Mouse (Mus musculus): Measurements from ENCODE around the gene Cog8.
"Not testable (repeated sequence)": the region's sequence is repeated elsewhere in the genome, so short reads cannot be mapped to it uniquely, and the experiment has no call there.

Cog8 gene

GRCm38 (mm10) chr8:107045478-107045877, 11.0 kb downstream of the Cog8 start:
- no peak for DNase-seq (ENCODE audit: low read depth, low spot score)

- DNase-seq (ENCODE audit: low read depth, low spot score), result no peak
Measured at GRCm38 (mm10) chr8:107040632-107041031, 15.9 kb downstream of the Cog8 start.

DNA sequence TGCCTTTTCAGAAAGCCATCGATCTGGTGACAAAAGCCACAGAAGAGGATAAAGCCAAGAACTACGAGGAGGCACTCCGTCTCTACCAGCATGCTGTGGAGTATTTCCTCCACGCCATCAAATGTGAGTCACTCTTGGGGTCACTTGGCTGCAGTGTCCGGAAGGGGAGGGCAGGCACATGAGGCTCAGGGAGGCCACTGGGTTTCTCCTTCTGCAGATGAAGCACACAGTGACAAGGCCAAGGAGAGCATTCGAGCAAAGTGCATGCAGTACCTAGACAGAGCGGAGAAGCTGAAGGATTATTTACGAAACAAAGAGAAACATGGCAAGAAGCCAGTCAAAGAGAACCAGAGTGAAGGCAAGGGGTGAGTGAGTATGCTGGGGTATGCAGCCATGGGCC, 19.9 kb downstream of the Cog8 start:
- DNase-seq (ENCODE audit: low read depth, low spot score), result no peak

- DNase-seq (ENCODE audit: low read depth, low spot score), result no peak
Measured at GRCm38 (mm10) chr8:107035641-107036040, 20.8 kb downstream of the Cog8 start.

DNA sequence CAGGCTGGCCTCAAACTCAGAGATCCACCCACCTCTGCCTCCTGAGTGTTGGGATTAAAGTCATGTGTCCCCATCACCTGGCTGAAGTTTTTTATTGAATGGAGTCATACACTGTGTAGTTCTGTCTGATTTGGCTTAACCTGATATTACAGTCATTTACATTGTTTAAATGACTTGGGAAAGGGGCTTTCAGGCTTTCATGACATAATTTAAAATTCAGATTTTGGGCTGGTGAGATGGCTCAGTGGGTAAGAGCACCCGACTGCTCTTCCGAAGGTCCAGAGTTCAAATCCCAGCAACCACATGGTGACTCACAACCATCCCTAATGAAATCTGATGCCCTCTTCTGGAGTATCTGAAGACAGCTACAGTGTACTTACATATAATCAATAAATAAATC, 22.9 kb downstream of the Cog8 start:
- not testable (repeated sequence) for DNase-seq (ENCODE audit: low read depth, low spot score)

DNA sequence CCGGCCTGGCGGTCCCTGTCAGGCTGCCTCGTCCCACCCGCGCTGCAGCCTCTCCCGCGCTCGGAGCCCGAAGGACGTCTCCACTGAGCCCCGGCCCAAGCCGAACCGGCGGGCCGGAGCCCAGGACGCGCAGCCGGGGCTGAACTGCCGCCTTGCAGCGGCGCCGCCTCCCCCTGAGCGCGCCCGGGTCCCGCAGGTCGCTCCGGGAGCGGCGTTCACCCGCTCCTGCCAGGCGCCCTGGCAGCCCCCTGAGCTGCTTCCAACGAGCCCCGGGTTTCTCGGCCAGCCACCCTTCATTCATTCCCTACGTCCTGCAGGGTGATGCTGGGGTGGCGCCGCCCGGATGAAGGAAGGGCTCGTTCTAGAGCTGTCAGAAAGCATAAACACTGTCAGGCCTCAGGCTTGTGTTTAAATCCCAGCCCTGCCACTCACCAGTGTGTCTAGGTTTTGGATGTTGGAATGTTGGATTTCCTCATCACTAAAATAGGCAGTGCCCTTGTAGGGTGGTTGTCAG, 24.9 kb downstream of the Cog8 start:
- peak; percentile 24 for DNase-seq (ENCODE audit: low read depth, low spot score)

- peak; percentile 89 for DNase-seq (ENCODE audit: low read depth, low spot score)
Measured at GRCm38 (mm10) chr8:107030650-107031576, 25.6 kb downstream of the Cog8 start, which contains the start of gene Vps4a. TSS of gene Vps4a (plus strand) at chr8:107031222.

GRCm38 (mm10) chr8:107030058-107030457, 26.4 kb downstream of the Cog8 start:
- no peak for DNase-seq (ENCODE audit: low read depth, low spot score)

DNA sequence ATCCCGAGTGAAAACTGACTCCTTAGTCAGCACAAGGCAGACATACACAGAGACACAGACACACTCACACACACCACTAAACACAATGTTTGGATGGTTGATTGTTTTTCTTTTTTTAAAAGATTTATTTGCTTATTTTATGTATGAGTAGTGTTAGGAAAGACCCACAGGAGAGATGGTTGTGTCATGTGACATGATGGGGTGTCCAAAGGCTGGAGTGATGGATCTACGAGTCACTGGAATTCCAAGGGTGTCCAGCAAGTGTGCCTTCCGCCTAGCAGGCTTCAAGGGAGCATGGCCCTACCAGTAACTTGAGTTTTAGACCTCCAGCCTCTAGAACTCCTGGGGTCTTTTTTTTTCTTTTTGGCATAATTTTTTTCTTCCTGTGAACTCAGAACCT, 27.2 kb downstream of the Cog8 start:
- no peak for DNase-seq (ENCODE audit: low read depth, low spot score)

DNA sequence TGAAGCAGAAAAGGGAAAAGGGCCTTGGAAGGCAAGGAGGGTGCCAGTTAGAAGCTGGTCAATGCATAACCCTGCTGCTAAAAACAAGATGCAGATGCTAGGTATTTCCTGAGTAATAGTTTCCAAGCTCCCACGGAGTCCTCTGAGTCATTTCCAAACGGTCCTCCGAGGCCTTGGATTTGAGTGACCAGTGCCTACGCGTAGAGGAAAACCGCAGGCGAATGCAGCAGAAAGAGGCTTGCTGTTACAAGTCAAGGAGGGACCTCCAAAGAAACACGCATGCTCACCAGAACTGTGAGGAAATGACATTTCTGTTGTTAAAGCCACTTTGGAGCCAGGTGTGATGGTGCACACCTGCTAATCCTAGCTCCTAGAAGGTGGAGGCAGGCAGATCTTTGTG, 33.0 kb downstream of the Cog8 start:
- DNase-seq (ENCODE audit: low read depth, low spot score), result no peak

GRCm38 (mm10) chr8:107014915-107015314, 41.6 kb downstream of the Cog8 start:
- DNase-seq (ENCODE audit: low read depth, low spot score), result no peak

DNA sequence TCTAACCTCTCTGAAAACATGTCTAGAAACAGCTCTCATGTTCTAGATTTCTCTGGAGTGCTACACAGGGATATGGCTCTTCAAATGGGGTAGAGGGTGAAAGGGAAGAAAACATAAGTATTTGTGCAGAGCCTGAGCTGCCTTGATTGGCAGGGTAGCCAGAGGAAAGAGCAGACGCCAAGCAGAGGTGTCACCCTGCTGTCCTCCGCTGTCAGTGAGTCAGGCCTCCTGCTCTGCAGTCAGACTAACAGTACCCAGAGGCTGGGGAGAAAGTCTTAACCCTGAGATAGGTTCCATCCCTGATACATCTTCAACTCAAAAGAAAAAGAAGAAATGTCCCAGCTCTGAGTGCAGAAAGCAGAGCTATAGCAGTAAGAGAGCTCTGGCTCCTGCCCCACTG, 43.8 kb downstream of the Cog8 start:
- no peak for DNase-seq (ENCODE audit: low read depth, low spot score)

- no peak for DNase-seq (ENCODE audit: low read depth, low spot score)
Measured at GRCm38 (mm10) chr8:107007795-107008194, 48.7 kb downstream of the Cog8 start.

- peak; percentile 8 for DNase-seq (ENCODE audit: low read depth, low spot score)
Measured at GRCm38 (mm10) chr8:107002532-107002931, 54.0 kb downstream of the Cog8 start.

DNA sequence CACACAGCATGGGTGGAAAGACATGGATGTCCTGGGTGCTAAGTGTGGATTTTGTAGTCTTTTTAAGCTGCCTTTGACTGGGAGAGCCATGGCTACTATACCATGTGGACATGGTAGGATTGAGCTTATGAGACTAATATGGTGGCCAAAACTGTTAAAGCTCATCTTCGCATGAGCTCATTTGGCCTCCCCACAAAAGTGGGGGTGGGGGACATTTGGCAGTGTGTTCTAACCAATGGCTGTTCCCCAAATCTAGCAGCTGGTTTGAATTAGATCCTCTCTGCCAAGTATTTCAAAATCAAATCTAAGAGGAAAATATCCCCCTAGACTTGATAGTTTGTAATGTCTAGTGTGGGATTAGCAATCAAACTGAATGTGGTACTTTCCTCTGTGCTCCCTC, 57.4 kb downstream of the Cog8 start:
- DNase-seq (ENCODE audit: low read depth, low spot score), result no peak

DNA sequence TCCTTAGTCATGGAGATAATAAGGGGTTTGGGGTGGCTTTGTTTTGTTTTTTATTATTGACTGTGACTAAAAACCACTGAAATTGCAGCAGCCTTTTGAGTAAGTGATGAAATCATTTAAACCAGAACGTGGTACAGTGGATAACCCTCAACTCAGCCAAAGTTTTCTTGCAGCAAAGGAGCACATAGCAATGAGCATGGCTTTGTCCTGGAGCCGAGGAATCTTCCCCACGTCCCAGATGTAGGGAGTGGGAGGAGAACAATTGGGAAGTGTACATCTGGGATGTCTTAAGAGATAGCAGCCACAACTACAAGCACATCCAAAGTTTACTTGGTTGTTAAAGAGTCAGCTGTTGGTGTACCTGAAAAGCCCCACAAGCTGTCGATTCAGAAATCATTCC, 59.1 kb downstream of the Cog8 start:
- DNase-seq (ENCODE audit: low read depth, low spot score), result no peak

DNA sequence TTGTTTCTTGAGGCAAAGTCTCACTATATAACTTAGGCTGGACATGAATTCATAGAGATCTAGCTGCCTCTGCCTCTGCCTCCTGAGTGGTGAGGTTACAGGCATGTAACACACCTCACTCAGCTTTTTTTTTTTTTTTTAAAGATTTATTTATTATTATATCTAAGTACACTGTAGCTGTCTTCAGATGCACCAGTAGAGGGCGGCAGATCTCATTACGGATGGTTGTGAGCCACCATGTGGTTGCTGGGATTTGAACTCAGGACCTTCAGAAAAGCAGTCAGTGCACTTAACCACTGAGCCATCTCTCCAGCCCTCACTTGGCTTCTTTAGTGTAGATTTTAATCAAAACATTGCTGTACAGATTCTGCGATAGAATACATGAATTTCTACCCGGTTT, 60.1 kb downstream of the Cog8 start:
- DNase-seq (ENCODE audit: low read depth, low spot score), result not testable (repeated sequence)
